ENCODE assay signal across 8 mouse cellular contexts in genomic region chr4:52429310-52430198, GRCm38 (mm10). TPM values are rescaled to one million over a fixed set of nuclear protein-coding genes. Genes with fewer than 3 reads are reported as not detected.
A peak's percentile ranks its signal among the peaks of the same experiment; 100 is the strongest.
DNase-seq lines count a peak whose midpoint lies in the region; ATAC-seq and TF ChIP-seq lines count a peak whose summit lies in the region.

No protein-coding gene starts in this region.

- H3K4me3 ChIP-seq in limb, embryonic 13.5 days = no peak overlapping the region
- no peak overlapping the region for H3K4me3 ChIP-seq in thymus, adult 2 months (ENCODE audit: control insufficient read depth, insufficient read depth, low read length)

- H3K9me3 ChIP-seq in limb, embryonic 13.5 days = no peaks in the 10 kb centered on the region

- 0 out of 2 replicates have a peak overlapping the region, but pooled peaks have one; percentile 14 for H3K4me2 ChIP-seq in limb, embryonic 13.5 days (replicated peaks)

- no peak overlapping the region for H3K9ac ChIP-seq in limb, embryonic 13.5 days

- ATAC-seq in limb, embryonic 13.5 days (ENCODE audit: low FRiP score, low read depth) = no peak

- peak; percentile 17 for DNase-seq in adrenal gland, postnatal 14 days
- DNase-seq in adrenal gland, adult 8-10 months = no peak
- peak; percentile 50 for DNase-seq in testis, postnatal 10 days (ENCODE audit: low spot score)
- no peak for DNase-seq in testis, postnatal 14 days (ENCODE audit: low spot score)
- no peak for DNase-seq in urinary bladder, postnatal 14 days (ENCODE audit: low spot score)
- DNase-seq in right cerebral cortex, postnatal 36 days (ENCODE audit: low spot score in 2 of 2) = no peak
- no peak for DNase-seq in thymus, adult 2 months

- 33% methylated on average over 7 of the region's 7 CpGs for WGBS in limb, embryonic 13.5 days
- 61% methylated on average over 7 of the region's 7 CpGs for WGBS in thymus, adult 2 months

- no peaks in the 10 kb centered on the region for H3K36me3 ChIP-seq in limb, embryonic 13.5 days
- no peaks in the 10 kb centered on the region for H3K36me3 ChIP-seq in thymus, adult 2 months (ENCODE audit: control insufficient read depth, insufficient read depth, low read length)

- no peak for TF ChIP-seq POLR2A in thymus, adult 2 months (IDR thresholded peaks at IDR 0.05; ENCODE audit: control insufficient read depth, extremely low read depth, insufficient read depth, low read length, poor library complexity)

- no peaks in the 10 kb centered on the region for H3K4me1 ChIP-seq in limb, embryonic 13.5 days
- H3K4me1 ChIP-seq in thymus, adult 2 months (replicated peaks; ENCODE audit: control insufficient read depth, insufficient read depth, low read length) = no peaks in the 10 kb centered on the region

- no peak for TF ChIP-seq CTCF in thymus, adult 2 months (IDR thresholded peaks at IDR 0.05; ENCODE audit: borderline replicate concordance, control insufficient read depth, extremely low read depth, insufficient read depth, low read length, poor library complexity)

- H3K27me3 ChIP-seq in limb, embryonic 13.5 days = no peaks in the 10 kb centered on the region
- no peaks in the 10 kb centered on the region for H3K27me3 ChIP-seq in thymus, adult 2 months (ENCODE audit: control insufficient read depth, insufficient read depth, low read length)

- H3K27ac ChIP-seq in limb, embryonic 13.5 days = no peak overlapping the region
- H3K27ac ChIP-seq in thymus, adult 2 months (ENCODE audit: control insufficient read depth, insufficient read depth, low read length) = no peak overlapping the region

RNA-seq across cellular contexts. Expression of gene Smc2, which starts 9.5 kb away (rescaled TPM):
- total RNA-seq in adrenal gland, postnatal 14 days (2021) = 20.2 and 20.3 TPM in 2 replicates
- 1 to 10 TPM; 6.3 to 9.0 (median 7.8) TPM for total RNA-seq in adrenal gland, adult 8-10 months (2022)
- 233 and 234 TPM in 2 replicates for polyA plus RNA-seq in limb, embryonic 13.5 days (2015; fragmentation: Nextera tagmentation; extraction: Ambion mirVana)
- polyA plus RNA-seq in thymus, adult 2 months (2012; rRNA removed) = 10.8 and 15.8 TPM in 2 replicates

Comparison
In these comparisons a context has a peak if more than half of its experiments do, and no peak if none do; other contexts are left out.
1. DNase-seq: peak in adrenal gland, postnatal 14 days (single experiment) and testis, postnatal 10 days (single experiment); none in adrenal gland, adult 8-10 months (single experiment), testis, postnatal 14 days (single experiment), urinary bladder, postnatal 14 days (single experiment), right cerebral cortex, postnatal 36 days (0 of 2) and thymus, adult 2 months (single experiment).